Mouse (Mus musculus) leukemia stem cell, adult 10-12 weeks (primary cell): ENCODE data around the gene Klra5. TPM values are rescaled to one million over a fixed set of nuclear protein-coding genes. Genes with fewer than 3 reads are reported as not detected.

ENCODE experiments used
- polyA plus RNA-seq: library from polyadenylated mRNA; stranded (reverse); fragments of >175 nt; gene quantifications from 2 replicates; pipeline ENCODE4 v1.2.3, GENCODE M21; 2012; ENCODE audit warnings: low replicate concordance

Klra5 gene
- not detected in 2 replicates for polyA plus RNA-seq

DNA sequence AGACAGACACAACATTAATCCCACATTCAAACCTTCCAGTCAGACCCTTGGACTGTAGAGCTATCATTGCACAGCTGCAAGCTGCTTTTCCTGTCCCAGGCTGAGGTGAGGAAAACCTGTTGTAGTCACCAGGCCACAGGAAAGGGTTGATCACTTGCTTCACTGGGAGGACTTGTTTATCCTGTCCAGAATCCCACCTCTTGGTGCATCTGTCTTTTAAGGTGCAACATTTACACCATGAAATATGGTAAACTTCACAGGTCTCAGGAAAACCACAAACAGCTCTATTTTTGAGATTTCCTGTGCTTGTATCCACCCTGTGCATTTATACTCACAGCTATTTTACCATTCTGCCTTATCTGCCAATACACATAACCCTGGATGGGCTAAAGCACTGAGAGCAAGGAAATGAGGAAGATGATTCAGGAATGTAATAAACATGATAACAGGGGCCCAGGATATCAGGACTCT, at the start of gene Klra5:
Klra5 (minus strand) TSS at position 175 of the 471 bp plus-strand sequence.

GRCm38 (mm10) chr6:129876549-129876948, 40.9 kb downstream of the Klra5 start, which contains the start of gene Klra17:
Gene Klra17, minus strand, starts transcription at chr6:129876672.

GRCm38 (mm10) chr6:129862349-129862748, 55.1 kb downstream of the Klra5 start, which contains the start of gene Gm17631:
Gene Gm17631, plus strand, starts transcription at chr6:129862649.

Other genes starting within 250 kb of the Klra5 start
- 0.23 and 0.90 TPM in 2 replicates for gene Klrc1, start 238.7 kb downstream of the Klra5 start, polyA plus RNA-seq
- gene Klri1, start 200.5 kb downstream of the Klra5 start, polyA plus RNA-seq: 0.23 TPM in 1 of 2 replicates, not detected in the other
- gene Klri2, start 177.2 kb downstream of the Klra5 start, polyA plus RNA-seq: not detected in 2 replicates
- gene Gm156, start 133.4 kb downstream of the Klra5 start, polyA plus RNA-seq: not detected in 2 replicates
- not detected in 2 replicates for gene Gm17631, start 55.0 kb downstream of the Klra5 start, polyA plus RNA-seq
- 0.15 and 0.16 TPM in 2 replicates for gene Klra17, start 41.0 kb downstream of the Klra5 start, polyA plus RNA-seq
- gene Klra6, start 109.3 kb upstream of the Klra5 start, polyA plus RNA-seq: not detected in 2 replicates
- not detected in 2 replicates for gene Klra4, start 149.6 kb upstream of the Klra5 start, polyA plus RNA-seq
- gene Klra8, start 212.2 kb upstream of the Klra5 start, polyA plus RNA-seq: not detected in 2 replicates